In genomic region chr4:63605968-63606367, GRCm38 (mm10) we compare ENCODE assay signal across 23 mouse cellular contexts. TPM values are rescaled to one million over a fixed set of nuclear protein-coding genes. Genes with fewer than 3 reads are reported as not detected.
"Had no signal": no experiment of that assay in that cellular context is flagged by ENCODE, and none has a peak within 500 bp of the region (broad histone marks: within the 10 kb centered on the region; RNA-seq: fewer than 3 reads in every experiment).

No protein-coding gene starts in this region.

- H3K9ac ChIP-seq: limb, embryonic 12.5 days; liver, embryonic 13.5 days; liver, postnatal 0 days; lung, embryonic 15.5 days; midbrain, embryonic 15.5 days; neural tube, embryonic 12.5 days had no signal

- H3K27me3 ChIP-seq: limb, embryonic 12.5 days; liver, embryonic 13.5 days; lung, embryonic 15.5 days; midbrain, embryonic 15.5 days; neural tube, embryonic 12.5 days had no signal

- H3K27ac ChIP-seq: kidney, postnatal 0 days; limb, embryonic 12.5 days; liver, embryonic 13.5 days; lung, embryonic 15.5 days; macrophage; midbrain, embryonic 15.5 days; neural tube, embryonic 12.5 days had no signal

- H3K4me1 ChIP-seq: limb, embryonic 12.5 days; liver, embryonic 13.5 days; lung, embryonic 15.5 days; megakaryocyte, embryonic 14.5 days; midbrain, embryonic 15.5 days; neural tube, embryonic 12.5 days had no signal

- H3K4me3 ChIP-seq: limb, embryonic 12.5 days; liver, embryonic 13.5 days; lung, embryonic 15.5 days; megakaryocyte, embryonic 14.5 days; midbrain, embryonic 15.5 days; neural tube, embryonic 12.5 days had no signal

- DNase-seq: kidney, postnatal 36 days; layer of hippocampus, adult 9-11 months; layer of hippocampus, postnatal 36 days; liver; liver, embryonic 13.5 days; liver, postnatal 0 days; lung, postnatal 14 days; right cerebral cortex, postnatal 4 days; spleen, adult 18-20 months; thymus, postnatal 4 days had no signal

- H3K4me2 ChIP-seq: limb, embryonic 12.5 days; liver, embryonic 13.5 days; lung, embryonic 15.5 days; midbrain, embryonic 11.5 days; midbrain, embryonic 15.5 days; neural tube, embryonic 12.5 days had no signal

- H3K9me3 ChIP-seq: limb, embryonic 12.5 days; liver, embryonic 13.5 days; lung, embryonic 15.5 days; midbrain, embryonic 15.5 days; neural tube, embryonic 12.5 days had no signal

- H3K36me3 ChIP-seq: limb, embryonic 12.5 days; liver, embryonic 13.5 days; lung, embryonic 15.5 days; midbrain, embryonic 15.5 days; neural tube, embryonic 12.5 days had no signal

- ATAC-seq: liver, postnatal 0 days; midbrain, embryonic 15.5 days had no signal

RNA-seq across cellular contexts. Expression of gene Gm11213, which starts 0.9 kb away (rescaled TPM):
- total RNA-seq: layer of hippocampus, adult 18-20 months; layer of hippocampus, postnatal 36 days; left cerebral cortex, adult 8-10 months; left cerebral cortex, postnatal 25 days; monocyte, adult 5-6 weeks had no signal
- polyA plus RNA-seq: kidney, postnatal 0 days; limb, embryonic 12.5 days; liver, embryonic 13.5 days; liver, postnatal 0 days; lung, embryonic 15.5 days; macrophage; midbrain, embryonic 11.5 days; midbrain, embryonic 15.5 days; neural tube, embryonic 12.5 days; stomach, embryonic 14.5 days had no signal

RNA-seq across cellular contexts. Expression of gene Tex48, which starts 16.3 kb away (rescaled TPM):
- total RNA-seq: layer of hippocampus, adult 18-20 months; layer of hippocampus, postnatal 36 days; left cerebral cortex, adult 8-10 months; left cerebral cortex, postnatal 25 days; monocyte, adult 5-6 weeks had no signal
- polyA plus RNA-seq: kidney, postnatal 0 days; limb, embryonic 12.5 days; liver, embryonic 13.5 days; liver, postnatal 0 days; lung, embryonic 15.5 days; macrophage; midbrain, embryonic 11.5 days; midbrain, embryonic 15.5 days; neural tube, embryonic 12.5 days; stomach, embryonic 14.5 days had no signal

RNA-seq across cellular contexts. Expression of gene Gm11214, which starts 57.2 kb away (rescaled TPM):
- total RNA-seq: layer of hippocampus, adult 18-20 months; layer of hippocampus, postnatal 36 days; left cerebral cortex, adult 8-10 months; left cerebral cortex, postnatal 25 days; monocyte, adult 5-6 weeks had no signal
- polyA plus RNA-seq: kidney, postnatal 0 days; limb, embryonic 12.5 days; liver, embryonic 13.5 days; liver, postnatal 0 days; lung, embryonic 15.5 days; macrophage; midbrain, embryonic 11.5 days; midbrain, embryonic 15.5 days; neural tube, embryonic 12.5 days; stomach, embryonic 14.5 days had no signal
